Mouse (Mus musculus) stomach, postnatal 0 days (tissue): ENCODE data around the gene Sept10.

Source experiments
- CTCF ChIP-seq: IDR thresholded peaks from 2 replicates; pipeline ENCODE4 v1.5.1; 2016; ENCODE audit warnings: antibody characterized with exemption, low read depth, mild to moderate bottlenecking, moderate library complexity
- EP300 ChIP-seq: optimal IDR thresholded peaks from 2 replicates; pipeline ENCODE3; 2016; ENCODE audit warnings: antibody characterized with exemption

GRCm38 (mm10) chr10:59113386-59113785 is 108.3 kb downstream of the Sept10 start:
- no peak for TF ChIP-seq CTCF
- no peak for TF ChIP-seq EP300
